Mouse (Mus musculus) T-helper 2 cell (primary cell): ENCODE measurements around the gene Xlr5b.
"Not testable (repeated sequence)": the region's sequence is repeated elsewhere in the genome, so short reads cannot be mapped to it uniquely, and the experiment has no call there.

Experiments
- in situ Hi-C: fragments of 300-600 bp; cut with MboI, MseI; formaldehyde crosslinking; loops from one replicate; pipeline ENCODE4 v1.15.1; 2025; ENCODE audit warnings: high pct_unique_total_duplicates

Gene Xlr5b

DNA sequence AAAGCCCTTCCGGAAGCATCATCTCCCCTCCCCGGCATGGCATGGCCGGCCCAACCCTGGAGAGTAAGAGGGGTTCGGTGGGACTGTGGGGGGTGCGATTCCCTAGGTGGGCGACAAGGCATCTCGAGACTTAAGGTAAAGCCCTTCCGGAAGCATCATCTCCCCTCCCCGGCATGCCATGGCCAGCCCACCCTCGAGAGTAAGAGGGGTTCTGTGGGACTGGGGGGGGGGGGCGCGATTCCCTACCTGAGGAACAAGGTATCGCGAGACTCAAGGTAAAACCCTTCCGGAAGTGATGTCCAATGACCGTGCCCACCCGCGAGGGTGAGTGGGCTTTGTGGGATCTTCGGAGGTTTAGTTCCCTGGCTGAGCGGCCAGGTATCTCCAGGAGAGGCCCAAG lies at the start of gene Xlr5b:
Gene Xlr5b (plus strand): TSS at position 301 of the 400 bp plus-strand sequence.
- in situ Hi-C loops: loop anchor here (5.0 kb wide), 1 partner anchor 144 kb away; the partner anchor contains the start of genes Xlr5a and Xlr5c

DNA sequence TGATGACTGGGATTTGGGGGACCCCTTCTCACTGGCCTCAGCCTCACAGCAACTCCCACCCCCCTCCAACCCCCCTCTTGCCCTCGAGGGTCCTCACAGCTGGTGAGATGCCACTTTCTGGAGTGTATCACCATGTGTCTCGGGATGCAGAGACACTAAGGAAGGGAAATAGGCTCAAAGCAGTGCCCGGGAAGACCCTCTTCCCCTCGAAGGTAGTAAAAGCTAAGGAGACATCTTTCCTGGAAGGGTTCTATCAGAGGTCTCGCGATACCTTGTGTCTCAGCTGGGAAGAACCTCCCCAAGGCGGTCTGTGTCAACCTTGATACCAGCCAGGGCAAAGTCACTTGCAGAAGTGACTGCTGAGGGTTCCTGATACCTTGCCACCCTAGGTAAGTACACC lies 31.8 kb upstream of the Xlr5b start, which contains the start of gene Gm14685:
Gene Gm14685 (plus strand): TSS at position 301 of the 400 bp plus-strand sequence.
- in situ Hi-C loops: not testable (repeated sequence)

DNA sequence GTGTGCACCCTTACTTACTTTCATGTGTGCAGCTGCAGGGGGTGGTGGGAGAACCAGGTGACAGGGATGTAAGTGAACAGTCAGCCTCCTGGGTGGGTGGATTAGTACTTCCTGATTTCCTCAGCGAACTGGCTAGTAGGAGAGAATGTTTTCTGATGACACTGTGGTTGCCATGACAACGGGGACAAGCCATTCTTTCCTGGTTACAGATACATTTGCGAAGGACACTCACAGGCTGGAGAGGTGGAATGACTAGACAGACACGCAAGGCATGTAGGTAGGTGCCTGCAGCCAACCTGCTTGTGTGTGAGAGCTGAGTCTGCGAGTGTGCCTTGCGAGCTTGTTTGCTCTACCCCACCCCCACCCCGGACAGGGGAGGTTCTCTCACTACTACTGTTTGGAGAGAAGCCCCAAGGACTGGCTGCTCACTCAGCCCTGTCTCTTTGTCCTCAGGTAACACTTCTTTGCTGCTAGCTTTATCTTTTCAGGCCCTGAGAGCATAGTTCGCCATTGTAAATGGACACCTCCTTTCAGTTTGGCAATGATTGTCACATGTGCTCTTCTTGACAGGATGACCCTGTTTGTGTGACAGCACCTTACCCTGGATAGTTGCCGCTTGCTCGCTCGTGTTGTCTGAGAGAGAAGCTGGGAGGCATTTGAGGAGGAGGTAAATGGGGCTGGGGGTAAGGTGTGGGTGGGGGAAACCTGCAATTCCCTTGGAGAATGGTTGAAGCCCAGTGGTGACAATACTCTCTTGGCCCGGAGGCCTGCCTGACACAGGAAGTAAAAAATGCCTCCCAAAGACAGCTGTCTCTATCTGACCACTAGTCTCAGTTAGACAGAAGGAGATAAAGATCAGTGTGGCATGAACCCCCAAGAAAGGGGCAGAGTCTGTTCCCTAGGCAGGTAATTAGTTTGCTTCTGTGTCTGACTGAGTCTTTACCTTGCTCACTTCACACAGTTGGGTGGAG lies 25.5 kb upstream of the Xlr5b start:
- in situ Hi-C loops: not testable (repeated sequence)

DNA sequence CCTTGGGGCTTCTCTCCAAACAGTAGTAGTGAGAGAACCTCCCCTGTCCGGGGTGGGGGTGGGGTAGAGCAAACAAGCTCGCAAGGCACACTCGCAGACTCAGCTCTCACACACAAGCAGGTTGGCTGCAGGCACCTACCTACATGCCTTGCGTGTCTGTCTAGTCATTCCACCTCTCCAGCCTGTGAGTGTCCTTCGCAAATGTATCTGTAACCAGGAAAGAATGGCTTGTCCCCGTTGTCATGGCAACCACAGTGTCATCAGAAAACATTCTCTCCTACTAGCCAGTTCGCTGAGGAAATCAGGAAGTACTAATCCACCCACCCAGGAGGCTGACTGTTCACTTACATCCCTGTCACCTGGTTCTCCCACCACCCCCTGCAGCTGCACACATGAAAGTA lies 5.4 kb upstream of the Xlr5b start:
- in situ Hi-C loops: not testable (repeated sequence)

DNA sequence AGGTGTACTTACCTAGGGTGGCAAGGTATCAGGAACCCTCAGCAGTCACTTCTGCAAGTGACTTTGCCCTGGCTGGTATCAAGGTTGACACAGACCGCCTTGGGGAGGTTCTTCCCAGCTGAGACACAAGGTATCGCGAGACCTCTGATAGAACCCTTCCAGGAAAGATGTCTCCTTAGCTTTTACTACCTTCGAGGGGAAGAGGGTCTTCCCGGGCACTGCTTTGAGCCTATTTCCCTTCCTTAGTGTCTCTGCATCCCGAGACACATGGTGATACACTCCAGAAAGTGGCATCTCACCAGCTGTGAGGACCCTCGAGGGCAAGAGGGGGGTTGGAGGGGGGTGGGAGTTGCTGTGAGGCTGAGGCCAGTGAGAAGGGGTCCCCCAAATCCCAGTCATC lies 754 bp downstream of the Xlr5b start, which contains the start of gene DXBay18:
Gene DXBay18 (minus strand): TSS at position 101 of the 400 bp plus-strand sequence.
- in situ Hi-C loops: loop anchor here (5.0 kb wide), 1 partner anchor 143 kb away; the partner anchor contains the start of genes Xlr5a and Xlr5c

DNA sequence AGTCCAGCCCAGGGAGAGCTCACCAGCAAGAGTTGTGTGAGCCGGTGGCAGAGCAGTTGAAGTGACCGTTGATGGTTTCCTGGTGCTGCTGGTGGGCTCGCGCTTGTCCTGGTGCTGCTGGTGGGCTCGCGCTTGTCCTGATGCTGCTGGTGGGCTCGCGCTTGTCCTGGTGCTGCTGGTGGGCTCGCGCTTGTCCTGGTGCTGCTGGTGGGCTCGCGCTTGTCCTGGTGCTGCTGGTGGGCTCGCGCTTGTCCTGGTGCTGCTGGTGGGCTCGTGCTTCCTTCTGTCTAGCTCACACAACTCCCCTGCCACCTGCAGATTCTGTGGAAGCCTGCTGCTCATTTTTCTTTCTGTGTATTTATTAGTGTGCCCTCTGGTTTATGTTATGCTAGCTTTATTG lies 28.3 kb downstream of the Xlr5b start, which contains the start of gene Spin2d:
Gene Spin2d (minus strand): TSS at position 101 of the 400 bp plus-strand sequence.
- in situ Hi-C loops: not testable (repeated sequence)

DNA sequence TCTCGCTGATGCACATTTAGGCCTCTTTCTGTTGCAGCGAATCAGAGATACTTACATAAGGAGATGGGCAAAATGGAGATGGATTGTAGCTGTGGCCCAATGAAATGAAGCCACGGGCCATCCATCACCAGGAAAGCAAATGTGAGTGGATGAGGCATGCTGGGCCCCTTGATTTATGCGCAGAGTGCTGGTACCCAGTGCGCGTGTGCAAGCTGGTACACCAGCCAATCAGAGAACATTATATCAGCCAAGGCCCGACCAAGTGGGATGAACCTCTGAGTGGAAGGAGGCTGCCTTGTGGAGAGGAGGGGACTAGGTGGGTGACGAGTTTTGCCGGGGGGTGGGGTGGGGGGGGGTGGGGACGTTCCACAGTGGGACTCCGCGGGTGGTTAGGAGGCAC lies 43.3 kb downstream of the Xlr5b start, which contains the start of gene Xlr3b:
Gene Xlr3b (plus strand): TSS at position 274 of the 400 bp plus-strand sequence.
- in situ Hi-C loops: loop anchor here (10.0 kb wide), 1 partner anchor 1513 kb away; no protein-coding TSS in a partner anchor
